Mouse (Mus musculus): ENCODE results near the gene Pde6h. TPM values are rescaled to one million over a fixed set of nuclear protein-coding genes. Genes with fewer than 3 reads are reported as not detected.
"Not testable (repeated sequence)": the region's sequence is repeated elsewhere in the genome, so short reads cannot be mapped to it uniquely, and the experiment has no call there.

The Pde6h gene
- total RNA-seq (2022), result not detected

DNA sequence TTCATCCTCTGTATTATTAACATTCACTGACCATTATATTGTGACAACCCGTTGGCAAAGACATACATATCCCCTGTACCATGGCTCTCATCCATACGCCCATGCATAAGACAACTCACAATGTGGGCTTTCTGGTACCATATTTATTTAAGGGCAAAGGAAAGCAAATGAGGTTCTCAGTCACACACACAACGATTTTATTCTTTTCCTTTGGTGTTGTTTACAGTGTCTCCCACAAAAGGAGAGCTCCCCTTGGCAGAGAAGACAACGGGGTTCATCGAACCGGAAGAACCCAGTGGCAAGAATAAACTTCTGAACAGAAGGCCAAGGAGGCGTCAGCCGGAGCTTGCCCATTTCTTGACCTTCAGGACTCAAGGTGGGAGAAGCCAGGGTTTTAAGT, at the start of gene Pde6h:
Gene Pde6h, plus strand, starts transcription at position 301 of the 400 bp plus-strand sequence.
- DNase-seq (ENCODE audit: low spot score in 2 of 2), result no peak

DNA sequence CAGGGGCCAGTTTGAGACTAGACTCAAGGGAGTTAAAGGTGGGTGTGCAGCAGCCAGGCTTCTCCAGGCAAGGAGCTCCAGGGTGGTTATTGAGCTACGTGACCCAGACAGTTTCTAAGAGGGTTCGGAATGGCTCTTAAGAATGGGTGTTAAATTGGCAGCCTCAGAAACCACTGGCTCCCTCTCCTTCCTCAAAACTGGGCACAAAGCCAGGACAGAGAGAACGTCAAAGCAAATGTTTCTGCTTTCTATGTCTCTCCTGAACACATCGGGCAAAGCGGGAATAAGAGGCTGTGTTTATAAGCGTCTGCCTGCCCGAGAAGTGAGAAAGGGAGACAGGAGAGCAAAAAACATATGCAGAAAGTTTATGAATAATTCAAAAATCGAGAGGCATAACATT, 49.0 kb upstream of the Pde6h start:
- DNase-seq (ENCODE audit: low spot score in 2 of 2), result no peak

GRCm38 (mm10) chr6:136875670-136876069, 48.0 kb upstream of the Pde6h start, which contains the start of gene Mgp:
TSS of gene Mgp (minus strand) at chr6:136875823.
- peak; percentile 13 to 37 for DNase-seq (ENCODE audit: low spot score in 2 of 2)

- DNase-seq (ENCODE audit: low spot score in 2 of 2), result no peak
These were observed 42.0 kb upstream of the Pde6h start for GRCm38 (mm10) chr6:136881678-136882077.

DNA sequence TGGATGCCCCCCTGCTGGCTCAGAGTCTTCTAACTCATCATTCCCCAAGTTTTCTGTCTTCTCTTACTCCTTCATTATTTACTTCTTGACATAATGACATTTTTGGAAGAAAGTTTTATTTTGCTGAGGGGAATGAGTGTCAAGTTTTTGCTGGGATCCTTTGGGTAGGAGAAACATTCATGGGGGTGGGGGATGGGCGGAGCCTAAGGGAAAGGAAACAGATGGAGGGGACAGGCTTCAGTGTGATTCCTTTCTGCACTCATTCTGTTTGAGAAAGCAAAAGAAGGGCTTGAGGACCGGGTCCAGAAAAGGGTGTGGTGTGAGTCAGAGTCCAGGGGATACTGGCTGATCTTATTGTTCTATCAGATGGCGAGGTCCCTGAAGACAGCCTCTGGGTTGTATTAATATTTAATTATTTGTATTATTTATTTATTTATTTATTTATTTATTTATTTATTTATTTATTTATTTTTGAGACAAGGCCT, 40.2 kb upstream of the Pde6h start:
- no peak for DNase-seq (ENCODE audit: low spot score in 2 of 2)

DNA sequence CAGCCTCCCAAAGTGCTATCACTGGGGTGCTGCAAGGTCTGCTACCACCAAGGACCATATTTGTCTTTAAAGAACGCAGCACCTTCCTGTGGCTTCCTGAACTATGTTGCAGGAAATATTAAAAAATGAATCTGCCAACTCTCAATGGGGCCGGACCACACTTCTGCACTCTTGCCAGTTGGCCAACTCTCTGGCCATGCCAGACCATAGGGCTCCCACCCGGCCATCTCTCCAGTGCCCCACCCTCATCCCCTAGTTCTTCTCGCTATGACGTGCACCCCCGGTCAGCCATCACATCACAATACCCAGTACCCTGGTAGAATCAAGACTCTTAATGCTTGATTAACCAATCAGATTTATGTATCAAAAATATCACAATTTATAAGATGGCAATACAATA, 39.7 kb upstream of the Pde6h start:
- no peak for DNase-seq (ENCODE audit: low spot score in 2 of 2)

DNA sequence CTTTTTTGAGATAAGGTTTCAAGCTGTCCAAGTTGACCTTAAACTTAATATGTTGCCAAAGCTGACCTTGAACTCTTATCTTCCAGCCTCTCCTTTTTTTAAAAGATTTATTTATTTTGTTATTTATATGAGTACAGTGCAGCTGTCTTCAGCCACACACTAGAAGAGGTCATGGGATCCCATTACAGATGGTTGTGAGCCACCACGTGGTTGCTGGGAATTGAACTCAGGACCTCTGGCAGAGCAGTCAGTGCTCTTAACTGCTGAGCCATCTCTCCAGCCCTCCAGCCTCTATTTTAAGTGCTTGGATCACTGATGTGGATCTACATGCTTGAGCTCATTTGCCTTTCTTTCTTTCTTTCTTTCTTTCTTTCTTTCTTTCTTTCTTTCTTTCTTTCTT, 38.9 kb upstream of the Pde6h start:
- DNase-seq (ENCODE audit: low spot score in 2 of 2), result not testable (repeated sequence)

DNA sequence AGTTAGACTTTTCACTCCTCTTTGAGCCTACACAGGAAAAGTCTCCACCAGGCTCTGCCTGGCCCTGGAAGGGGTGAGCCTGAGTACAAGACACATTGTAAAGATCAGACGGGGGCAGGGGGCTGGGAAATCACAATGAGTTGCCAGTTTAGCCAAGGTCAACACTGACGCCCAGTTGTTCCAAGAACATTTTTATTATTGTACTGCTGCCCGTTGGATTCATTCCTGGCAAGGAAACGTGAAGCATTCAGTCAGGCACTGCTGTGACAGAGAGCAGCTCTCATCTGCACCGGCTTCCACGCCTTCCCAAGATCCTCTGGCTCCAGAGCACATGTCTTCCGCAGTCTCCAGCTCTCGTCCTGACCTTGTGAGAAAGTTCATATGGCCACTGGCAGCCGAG, 35.8 kb upstream of the Pde6h start:
- peak; percentile 25 to 53 for DNase-seq (ENCODE audit: low spot score in 2 of 2)

- no peak for DNase-seq (ENCODE audit: low spot score in 2 of 2)
These were observed 34.6 kb upstream of the Pde6h start for GRCm38 (mm10) chr6:136889067-136889466.

GRCm38 (mm10) chr6:136889554-136889953, 34.1 kb upstream of the Pde6h start:
- DNase-seq (ENCODE audit: low spot score in 2 of 2), result no peak

DNA sequence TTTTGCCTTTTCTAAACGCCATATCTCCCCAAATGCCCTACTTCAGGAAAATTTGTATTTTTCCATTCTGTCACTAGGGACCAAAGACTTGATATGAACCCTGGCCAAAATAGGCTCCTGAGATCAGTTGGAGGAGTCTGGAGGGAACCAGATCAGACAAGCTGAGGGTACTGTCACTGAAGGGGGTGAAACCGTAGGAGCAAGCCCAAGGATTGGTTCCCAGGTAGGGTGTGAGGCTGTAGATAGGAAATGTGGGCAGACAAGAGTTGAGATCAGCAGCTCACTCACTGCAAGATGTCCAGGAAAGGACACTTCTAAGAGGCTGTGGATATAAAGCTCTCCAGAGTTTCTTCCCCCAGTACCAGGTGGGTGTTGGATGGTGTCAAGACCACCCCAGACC, 31.6 kb upstream of the Pde6h start:
- DNase-seq (ENCODE audit: low spot score in 2 of 2), result no peak

- peak in 1 of 2 experiments; percentile 16 for DNase-seq (ENCODE audit: low spot score in 2 of 2)
These were observed 28.9 kb upstream of the Pde6h start for GRCm38 (mm10) chr6:136894532-136895339.

GRCm38 (mm10) chr6:136897789-136898188, 25.8 kb upstream of the Pde6h start:
- DNase-seq (ENCODE audit: low spot score in 2 of 2), result peak in 1 of 2 experiments; percentile 15

- no peak for DNase-seq (ENCODE audit: low spot score in 2 of 2)
These were observed 25.4 kb upstream of the Pde6h start for GRCm38 (mm10) chr6:136898222-136898621.

- no peak for DNase-seq (ENCODE audit: low spot score in 2 of 2)
These were observed 24.7 kb upstream of the Pde6h start for GRCm38 (mm10) chr6:136898954-136899353.

DNA sequence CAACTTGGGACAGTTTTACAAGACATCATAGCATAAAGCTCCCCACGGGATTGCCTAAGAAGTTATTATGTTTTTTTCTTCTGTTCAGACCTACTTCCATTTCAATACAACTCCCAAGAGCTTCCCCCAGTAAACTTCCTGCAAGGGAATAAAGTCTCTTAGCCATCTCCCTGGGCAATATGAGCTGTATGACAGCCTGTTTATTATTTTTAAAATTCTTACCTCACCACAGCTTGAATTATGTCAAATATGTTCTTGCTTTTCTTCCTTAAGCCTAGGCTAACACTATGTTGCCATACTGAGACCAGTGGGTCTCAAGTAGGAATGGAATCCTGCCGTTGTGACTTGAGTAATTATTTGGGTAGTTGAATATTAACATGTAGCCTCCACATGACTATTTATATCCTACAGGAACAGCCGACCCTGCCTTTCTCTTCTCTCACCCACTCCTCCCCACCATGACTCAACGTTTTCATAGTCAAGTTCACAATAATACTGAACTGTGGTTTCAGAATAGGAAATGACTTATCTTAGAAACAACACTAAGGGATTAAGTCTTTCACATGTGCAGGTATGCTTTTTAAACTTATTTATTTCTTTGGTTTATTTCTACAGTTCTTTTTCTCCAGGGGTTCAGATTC, 23.1 kb upstream of the Pde6h start:
- DNase-seq (ENCODE audit: low spot score in 2 of 2), result no peak

GRCm38 (mm10) chr6:136901010-136901409, 22.6 kb upstream of the Pde6h start:
- no peak for DNase-seq (ENCODE audit: low spot score in 2 of 2)

DNA sequence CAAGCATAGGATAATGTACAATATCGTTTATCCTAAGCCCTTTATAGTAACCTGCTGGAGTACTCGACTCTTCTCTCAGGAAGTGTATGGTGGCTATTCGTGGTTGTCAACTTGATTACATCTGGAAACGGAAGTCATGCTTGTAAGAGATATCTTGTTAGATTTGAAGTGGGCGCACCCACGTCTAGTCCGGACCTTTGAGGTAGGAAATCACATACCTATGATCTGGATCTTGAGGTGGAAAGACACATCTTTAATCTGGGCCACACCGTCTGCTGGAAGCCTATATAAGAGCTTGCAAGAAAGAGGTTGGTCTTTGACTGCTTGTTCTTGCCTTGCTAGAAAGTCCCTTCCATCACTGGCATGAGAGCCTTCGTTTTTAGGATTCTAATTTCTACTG, 21.1 kb upstream of the Pde6h start:
- DNase-seq (ENCODE audit: low spot score in 2 of 2), result no peak

GRCm38 (mm10) chr6:136903885-136904470, 19.7 kb upstream of the Pde6h start:
- no peak for DNase-seq (ENCODE audit: low spot score in 2 of 2)

- DNase-seq (ENCODE audit: low spot score in 2 of 2), result no peak
These were observed 17.2 kb upstream of the Pde6h start for GRCm38 (mm10) chr6:136906283-136906936.

- DNase-seq (ENCODE audit: low spot score in 2 of 2), result no peak
These were observed 16.7 kb upstream of the Pde6h start for GRCm38 (mm10) chr6:136906937-136907293.

All from gastrocnemius, adult 8-10 months (tissue).